Mouse (Mus musculus): ENCODE data around the gene Lyar. TPM values are rescaled to one million over a fixed set of nuclear protein-coding genes. Genes with fewer than 3 reads are reported as not detected.

Lyar gene
- polyA plus RNA-seq, 1 experiment from 2014 or later = 53.7 TPM

Other genes with a start within 250 kb of the Lyar start
- gene Stx18, start 181.7 kb upstream of the Lyar start, polyA plus RNA-seq (2015; fragmentation: Nextera tagmentation; extraction: Ambion mirVana) = 36.6 and 37.2 TPM in 2 replicates
- 1,162 and 1,219 TPM in 2 replicates for gene Nsg1, start 60.6 kb upstream of the Lyar start, polyA plus RNA-seq (2015; fragmentation: Nextera tagmentation; extraction: Ambion mirVana)
- gene Zbtb49, start within 50 bp of the Lyar start, polyA plus RNA-seq (2015; fragmentation: Nextera tagmentation; extraction: Ambion mirVana) = 25.7 and 26.4 TPM in 2 replicates
- gene Tmem128, start 39.7 kb downstream of the Lyar start, polyA plus RNA-seq (2015; fragmentation: Nextera tagmentation; extraction: Ambion mirVana) = 94.0 and 95.0 TPM in 2 replicates
- not detected in 2 replicates for gene Otop1, start 55.5 kb downstream of the Lyar start, polyA plus RNA-seq (2015; fragmentation: Nextera tagmentation; extraction: Ambion mirVana)
- gene Drd5, start 98.9 kb downstream of the Lyar start, polyA plus RNA-seq (2015; fragmentation: Nextera tagmentation; extraction: Ambion mirVana) = 0.33 and 0.34 TPM in 2 replicates

Data from forebrain, embryonic 15.5 days (tissue).